Mouse (Mus musculus) limb, embryonic 11.5 days (tissue): ENCODE results near the gene Smox. TPM values are rescaled to one million over a fixed set of nuclear protein-coding genes. Genes with fewer than 3 reads are reported as not detected.

Source experiments
- ATAC-seq: fragments of 200-750 bp; cut with Nextera tagmentation; 2 replicates; pipeline ENCODE4 v1.8.0; 2017; ENCODE audit warnings: low read depth; ENCODE audit not compliant: insufficient number of reproducible peaks, low FRiP score, low TSS enrichment
- DNase-seq: peaks from one replicate; pipeline ENCODE4 v3.0.0-alpha.2; 2015; ENCODE audit warnings: low spot score
- H3K27ac ChIP-seq: fragments of 300-500 bp; sonication (generic); replicated peaks from 2 replicates; pipeline ENCODE4 v1.5.1; 2014; ENCODE audit warnings: low read depth, mild to moderate bottlenecking, low read length
- H3K27me3 ChIP-seq: fragments of 300-500 bp; sonication (generic); 2 replicates; pipeline ENCODE4 v1.6.1; 2014; ENCODE audit warnings: mild to moderate bottlenecking, low read length, mixed read lengths; ENCODE audit not compliant: control insufficient read depth, insufficient read depth
- H3K36me3 ChIP-seq: fragments of 300-500 bp; sonication (generic); 2 replicates; pipeline ENCODE4 v1.6.1; 2014; ENCODE audit warnings: mild to moderate bottlenecking, low read length, moderate library complexity, mixed read lengths; ENCODE audit not compliant: control insufficient read depth, insufficient read depth
- H3K4me1 ChIP-seq: fragments of 300-500 bp; sonication (generic); 2 replicates; pipeline ENCODE4 v1.6.1; 2014; ENCODE audit warnings: low read length, mixed read lengths; ENCODE audit not compliant: control insufficient read depth, insufficient read depth
- H3K4me2 ChIP-seq: fragments of 300-500 bp; sonication (generic); 2 replicates; pipeline ENCODE4 v1.6.1; 2014; ENCODE audit warnings: low read depth, mild to moderate bottlenecking, moderate library complexity; ENCODE audit not compliant: severe bottlenecking
- H3K4me3 ChIP-seq: fragments of 300-500 bp; sonication (generic); 2 replicates; pipeline ENCODE4 v1.5.1; 2014; ENCODE audit warnings: low read depth, low read length
- H3K9ac ChIP-seq: fragments of 300-500 bp; sonication (generic); 2 replicates; pipeline ENCODE4 v1.6.1; 2014; ENCODE audit warnings: mild to moderate bottlenecking, low read length
- H3K9me3 ChIP-seq: fragments of 300-500 bp; sonication (generic); 2 replicates; pipeline ENCODE4 v1.6.1; 2016; ENCODE audit warnings: low read length; ENCODE audit not compliant: control insufficient read depth
- WGBS: fragments of 180-500 bp; shearing (Covaris S2); extraction: QIAGEN DNeasy Blood & Tissue Kit; methylation state at CpG from one replicate; pipeline ENCODE4 v1.1.7; 2014; 5-methylcytosine and 5-hydroxymethylcytosine counted together
- polyA plus RNA-seq: library from polyadenylated mRNA; unstranded; fragments of >200 nt; fragmentation: Nextera tagmentation; extraction: Ambion mirVana; gene quantifications from 2 replicates; pipeline ENCODE4 v1.2.1, GENCODE M21; 2014

The Smox gene
- polyA plus RNA-seq: 57.4 and 59.2 TPM in 2 replicates

DNA sequence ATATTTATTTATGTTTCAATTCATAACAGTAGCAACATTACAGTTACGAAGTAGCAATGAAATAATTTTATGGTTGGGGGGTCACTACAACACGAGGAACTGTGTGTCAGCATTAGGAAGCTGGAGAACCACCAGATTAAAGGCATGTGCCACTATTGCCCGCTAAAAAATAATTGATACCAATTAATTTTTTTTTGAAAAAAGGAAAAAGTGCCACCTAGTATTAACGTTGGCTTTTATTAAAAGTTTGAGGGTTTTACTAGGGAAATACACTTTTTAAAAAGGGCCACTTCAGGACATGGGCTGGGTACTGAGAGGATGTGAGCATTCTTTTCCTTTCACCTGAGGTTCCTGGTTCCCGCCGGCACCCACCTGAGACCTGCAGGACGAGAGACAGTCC lies at the start of gene Smox:
TSS of gene Smox (plus strand) at position 301 of the 400 bp plus-strand sequence.
- Histone ChIP-seq H3K36me3 (no peaks in the 10 kb centered on the region), H3K4me3 (peak within 1 kb of the TSS; percentile 96), H3K9me3 (no peaks in the 10 kb centered on the region), H3K9ac (peak within 1 kb of the TSS; percentile 92), H3K27me3 (no peaks in the 10 kb centered on the region), H3K4me2 (peak within 1 kb of the TSS; percentile 75), H3K4me1 (peaks cover 22% of the 10 kb centered on the region), H3K27ac (peak within 1 kb of the TSS; percentile 52)
- no peak; the same call in 1 of the 2 replicates for ATAC-seq
- no peak for DNase-seq
- 21% methylated on average over 7 of the region's 7 CpGs for WGBS

DNA sequence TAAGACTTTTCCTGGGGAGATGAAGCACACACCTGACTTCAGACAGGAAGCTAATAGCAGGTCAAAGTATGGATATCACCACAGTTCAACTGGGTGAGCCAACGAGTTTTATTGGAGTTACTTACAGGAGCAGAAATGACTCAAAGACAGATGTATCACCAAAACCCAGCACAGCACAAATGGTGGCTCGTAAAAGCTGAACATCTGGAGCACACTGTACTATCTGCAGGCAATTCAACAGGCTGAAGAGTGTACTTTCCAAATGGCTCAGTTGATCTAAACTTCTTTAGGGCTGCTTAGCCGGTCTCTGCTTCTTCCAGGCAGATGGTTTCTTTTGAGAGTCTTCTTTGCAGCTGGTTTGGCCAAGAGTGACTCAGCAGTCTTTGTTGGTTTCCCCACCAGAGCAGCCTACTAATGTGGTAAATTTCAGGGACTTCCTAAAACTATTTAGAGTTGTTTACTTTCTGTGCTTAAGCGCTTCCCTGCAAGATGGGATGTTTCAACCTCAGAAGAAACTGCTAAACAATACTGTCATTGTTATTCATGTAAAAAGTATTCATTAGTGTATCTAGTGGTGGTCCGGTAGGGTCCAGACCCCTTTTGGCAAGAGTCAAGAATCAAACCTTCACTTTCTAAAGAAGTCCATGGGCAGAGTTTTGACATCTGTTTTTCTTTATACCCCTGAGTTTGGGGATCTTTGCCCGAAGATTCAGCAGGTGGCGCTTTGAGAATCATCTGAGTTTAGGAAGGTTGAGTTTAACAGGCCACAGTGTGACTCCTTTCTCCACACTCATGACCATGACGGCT lies 48.0 kb upstream of the Smox start:
- WGBS: 70% methylated on average over 8 of the region's 8 CpGs
- no peak overlapping the region for H3K27ac ChIP-seq
- H3K4me3 ChIP-seq: no peak overlapping the region
- no peaks in the 10 kb centered on the region for H3K36me3 ChIP-seq
- no peak overlapping the region for H3K4me2 ChIP-seq
- H3K4me1 ChIP-seq: peaks cover 3% of the 10 kb centered on the region
- H3K9ac ChIP-seq: no peak overlapping the region
- no peaks in the 10 kb centered on the region for H3K9me3 ChIP-seq
- ATAC-seq: no peak
- peak; percentile 26 for DNase-seq
- no peaks in the 10 kb centered on the region for H3K27me3 ChIP-seq

DNA sequence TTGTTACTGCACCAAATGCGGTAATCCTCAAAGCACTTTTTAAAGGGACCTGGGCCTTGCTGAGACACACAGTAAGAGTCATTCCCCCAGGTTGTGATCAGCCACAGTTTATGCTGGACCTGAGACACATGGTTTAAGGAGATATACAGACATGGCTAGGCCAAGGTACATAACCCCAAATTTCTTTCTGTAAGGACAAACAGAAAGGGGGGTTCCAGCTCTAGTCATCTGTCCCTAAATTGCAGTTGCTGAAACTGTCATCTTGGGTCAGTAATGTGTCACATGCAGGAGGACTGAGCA lies 47.5 kb upstream of the Smox start:
- no peaks in the 10 kb centered on the region for H3K36me3 ChIP-seq
- H3K27ac ChIP-seq: no peak overlapping the region
- H3K4me1 ChIP-seq: peaks cover 3% of the 10 kb centered on the region
- no peaks in the 10 kb centered on the region for H3K9me3 ChIP-seq
- DNase-seq (no peak), ATAC-seq (no peak)
- 54% methylated on average over 1 of the region's 1 CpGs for WGBS
- no peak overlapping the region for H3K9ac ChIP-seq
- H3K4me3 ChIP-seq: no peak overlapping the region
- H3K4me2 ChIP-seq: no peak overlapping the region
- H3K27me3 ChIP-seq: no peaks in the 10 kb centered on the region

DNA sequence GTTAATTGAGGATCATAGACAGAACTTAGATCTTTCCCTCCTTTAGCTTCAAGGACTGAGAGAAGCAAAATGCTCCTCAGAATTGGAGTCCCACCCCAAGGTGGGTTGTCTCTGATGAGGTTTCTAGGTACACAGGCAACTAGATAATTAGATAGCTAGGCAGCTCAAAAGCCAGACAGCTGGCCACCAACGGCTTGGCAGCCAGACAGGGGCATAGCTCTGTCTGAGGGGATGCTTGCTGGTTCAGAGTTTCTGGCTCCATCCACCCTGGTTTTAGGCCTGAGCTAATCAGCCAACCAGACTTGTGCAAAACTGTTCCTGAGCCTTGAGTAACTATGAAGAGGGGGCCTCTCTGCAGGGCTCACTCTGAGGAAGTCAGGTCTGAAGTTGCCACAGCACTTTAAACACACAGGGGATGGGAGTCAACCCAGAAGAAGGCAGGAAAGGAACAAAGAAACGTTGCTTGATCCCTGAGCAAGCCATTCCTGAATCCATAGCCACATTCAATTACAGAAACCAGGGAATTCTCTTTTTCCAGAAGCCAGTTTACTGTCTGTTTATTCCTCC lies 44.8 kb upstream of the Smox start:
- WGBS: 57% methylated on average over 2 of the region's 2 CpGs
- no peak overlapping the region for H3K9ac ChIP-seq
- no peak overlapping the region for H3K27ac ChIP-seq
- ATAC-seq (no peak), DNase-seq (no peak)
- no peak overlapping the region for H3K4me2 ChIP-seq
- H3K9me3 ChIP-seq: no peaks in the 10 kb centered on the region
- H3K4me3 ChIP-seq: no peak overlapping the region
- H3K4me1 ChIP-seq: peaks cover 3% of the 10 kb centered on the region
- no peaks in the 10 kb centered on the region for H3K36me3 ChIP-seq
- H3K27me3 ChIP-seq: no peaks in the 10 kb centered on the region

DNA sequence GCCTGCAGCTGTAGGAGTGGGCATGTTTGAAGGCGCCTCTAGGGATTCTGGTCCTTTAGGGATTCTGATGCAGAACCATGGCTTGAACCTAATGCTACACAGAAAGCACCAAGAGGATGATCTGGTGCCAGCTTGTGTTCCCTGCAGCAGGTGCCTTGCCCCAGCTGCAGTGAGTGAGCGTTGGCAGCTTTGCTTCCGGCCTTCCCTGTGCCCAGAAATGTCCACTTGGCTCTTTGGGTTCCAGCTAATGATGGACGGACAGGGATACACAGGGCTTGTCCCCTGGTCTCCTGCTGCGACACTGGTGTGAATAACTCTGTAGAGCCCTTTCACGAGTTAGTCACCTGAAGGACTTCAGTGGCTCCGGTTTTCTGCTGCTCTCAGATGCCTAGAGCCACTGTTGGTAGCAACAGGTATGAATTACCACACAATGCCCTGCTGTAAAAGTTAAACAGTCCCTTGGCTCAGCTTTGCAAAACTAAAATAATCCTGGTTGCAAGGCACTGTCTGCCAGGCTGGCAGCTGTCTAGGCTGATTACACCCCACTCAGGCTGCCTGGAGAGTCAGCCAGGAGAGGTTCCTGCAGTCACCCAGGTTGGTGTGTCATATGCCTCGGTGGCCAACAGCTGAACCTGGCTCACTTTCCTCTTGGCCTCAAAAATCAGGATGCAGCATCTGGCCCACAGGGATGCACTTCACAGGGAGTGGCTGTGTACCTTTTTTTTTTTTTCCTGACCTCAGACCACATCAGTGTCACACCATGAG lies 43.5 kb upstream of the Smox start:
- no peaks in the 10 kb centered on the region for H3K9me3 ChIP-seq
- no peaks in the 10 kb centered on the region for H3K36me3 ChIP-seq
- peaks cover 3% of the 10 kb centered on the region for H3K4me1 ChIP-seq
- H3K4me3 ChIP-seq: no peak overlapping the region
- WGBS: 82% methylated on average over 8 of the region's 8 CpGs
- H3K9ac ChIP-seq: no peak overlapping the region
- no peak overlapping the region for H3K4me2 ChIP-seq
- DNase-seq (no peak), ATAC-seq (no peak)
- no peaks in the 10 kb centered on the region for H3K27me3 ChIP-seq
- H3K27ac ChIP-seq: no peak overlapping the region

DNA sequence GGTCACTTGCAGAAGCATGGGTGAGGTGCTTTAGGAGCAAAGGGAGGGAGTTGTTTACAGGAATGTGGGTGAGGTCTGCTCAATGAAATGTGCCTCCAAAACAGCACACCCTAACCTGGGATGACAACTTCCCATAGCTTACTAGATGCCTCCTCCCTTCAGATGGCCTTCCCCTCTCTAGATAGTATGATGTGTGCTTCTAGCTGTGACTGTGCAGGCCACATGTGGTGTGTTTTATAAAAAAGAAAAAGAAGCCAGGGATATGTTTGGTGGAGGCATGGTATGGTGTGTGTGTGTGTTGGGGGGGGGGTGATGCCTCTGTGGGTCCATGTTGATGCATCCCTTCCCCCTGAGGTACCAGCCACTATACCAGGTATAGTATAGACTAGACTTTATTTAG lies 42.9 kb upstream of the Smox start:
- H3K9me3 ChIP-seq: no peaks in the 10 kb centered on the region
- DNase-seq (no peak), ATAC-seq (no peak)
- H3K4me2 ChIP-seq: no peak overlapping the region
- no peaks in the 10 kb centered on the region for H3K36me3 ChIP-seq
- H3K4me1 ChIP-seq: peaks cover 3% of the 10 kb centered on the region; the same call in 1 of the 2 replicates
- H3K27me3 ChIP-seq: no peaks in the 10 kb centered on the region
- H3K4me3 ChIP-seq: no peak overlapping the region
- no peak overlapping the region for H3K9ac ChIP-seq
- no peak overlapping the region for H3K27ac ChIP-seq

DNA sequence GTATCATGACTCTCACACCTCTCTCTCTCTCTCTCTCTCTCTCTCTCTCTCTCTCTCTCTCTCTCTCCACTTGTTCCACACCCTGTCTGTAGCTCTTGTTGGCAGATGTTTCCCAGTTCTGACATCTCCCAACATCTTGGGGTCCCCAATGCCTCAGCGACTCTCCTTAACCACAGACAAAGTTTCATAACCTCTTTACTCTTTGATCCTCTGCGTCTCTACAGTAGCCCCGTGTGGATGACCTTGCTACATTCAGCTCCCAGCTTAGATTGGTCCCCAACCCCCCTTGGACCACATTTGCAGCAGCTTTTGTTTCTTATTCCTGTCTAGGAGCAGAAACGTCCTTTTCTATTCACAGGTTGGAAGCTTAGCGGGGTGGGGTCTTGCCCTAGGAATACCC lies 41.6 kb upstream of the Smox start:
- Histone ChIP-seq H3K4me2 (no peak overlapping the region), H3K27me3 (no peaks in the 10 kb centered on the region), H3K4me1 (peaks cover 3% of the 10 kb centered on the region; the same call in 1 of the 2 replicates), H3K27ac (no peak overlapping the region), H3K9me3 (no peaks in the 10 kb centered on the region), H3K9ac (no peak overlapping the region), H3K36me3 (no peaks in the 10 kb centered on the region), H3K4me3 (no peak overlapping the region)
- DNase-seq: no peak
- ATAC-seq: no peak
- WGBS: 73% methylated on average over 5 of the region's 5 CpGs

DNA sequence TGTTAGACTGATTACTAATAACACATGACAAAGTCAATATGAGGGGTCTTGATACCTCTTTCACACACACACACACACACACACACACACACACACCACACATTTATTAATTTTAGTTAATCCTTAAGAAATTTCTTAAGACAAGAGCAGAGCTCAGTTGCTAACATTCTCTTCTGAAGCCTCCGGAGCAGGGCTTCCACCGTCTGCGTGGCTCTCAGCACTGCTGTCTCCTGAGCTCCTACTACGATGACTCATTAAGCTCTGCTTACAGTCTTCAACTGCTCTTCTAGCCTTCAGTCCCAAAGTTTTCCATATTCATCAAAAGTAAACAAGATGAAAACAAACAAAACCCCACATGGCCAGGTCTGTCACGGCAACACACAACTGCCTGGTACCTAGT lies 40.8 kb upstream of the Smox start:
- Histone ChIP-seq H3K4me3 (no peak overlapping the region), H3K9ac (no peak overlapping the region), H3K4me2 (no peak overlapping the region), H3K4me1 (peaks cover 3% of the 10 kb centered on the region; the same call in 1 of the 2 replicates), H3K27me3 (no peaks in the 10 kb centered on the region), H3K9me3 (no peaks in the 10 kb centered on the region), H3K27ac (no peak overlapping the region), H3K36me3 (no peaks in the 10 kb centered on the region)
- ATAC-seq (no peak), DNase-seq (no peak)
- 89% methylated on average over 5 of the region's 5 CpGs for WGBS
